Mouse (Mus musculus) liver, embryonic 14.5 days (tissue): ENCODE measurements around the gene Kynu. TPM values are rescaled to one million over a fixed set of nuclear protein-coding genes. Genes with fewer than 3 reads are reported as not detected.

ENCODE experiments used
- ATAC-seq: fragments of 200-750 bp; cut with Nextera tagmentation; 2 replicates; pipeline ENCODE4 v1.8.0; 2017; ENCODE audit warnings: moderate number of reproducible peaks, mild to moderate bottlenecking, moderate library complexity; ENCODE audit not compliant: insufficient read depth
- DNase-seq, 3 experiments: peaks; one replicate each; pipeline ENCODE4 v3.0.0-alpha.2; 2012 to 2013; ENCODE audit warnings: low read depth in 3 of 3, low spot score in 3 of 3
- H3K27ac ChIP-seq: fragments of 300-500 bp; sonication (generic); 2 replicates; pipeline ENCODE4 v1.5.1; 2014; ENCODE audit warnings: moderate library complexity, mild to moderate bottlenecking, control low read depth, inconsistent platforms
- H3K27me3 ChIP-seq: fragments of 300-500 bp; sonication (generic); 2 replicates; pipeline ENCODE4 v1.6.1; 2014; ENCODE audit warnings: mild to moderate bottlenecking, low read length, moderate library complexity; ENCODE audit not compliant: control insufficient read depth, insufficient read depth
- H3K36me3 ChIP-seq: fragments of 300-500 bp; sonication (generic); replicated peaks from 2 replicates; pipeline ENCODE4 v1.6.1; 2014; ENCODE audit warnings: low read depth; ENCODE audit not compliant: control insufficient read depth, insufficient read depth
- H3K4me1 ChIP-seq, 2 experiments: fragments of 200-500 bp in 1 of 2; fragments of 300-500 bp in 1 of 2; sonication (generic) in 1 of 2; replicated peaks; 2 replicates each; pipeline ENCODE4 v1.6.1; 2012 to 2014; ENCODE audit warnings: antibody characterized with exemption in 1 of 2, inconsistent platforms in 1 of 2, low read length in 1 of 2; ENCODE audit not compliant: control insufficient read depth in 2 of 2, insufficient read depth in 2 of 2
- H3K4me2 ChIP-seq: fragments of 300-500 bp; sonication (generic); 2 replicates; pipeline ENCODE4 v1.6.1; 2014; ENCODE audit warnings: low read depth, mild to moderate bottlenecking, control low read depth, moderate library complexity
- H3K4me3 ChIP-seq, 2 experiments: fragments of 200-500 bp in 1 of 2; fragments of 300-500 bp in 1 of 2; sonication (generic) in 1 of 2; 2 replicates each; pipeline ENCODE4 v1.5.1; 2012 to 2014; ENCODE audit warnings: low read depth in 2 of 2, low read length in 2 of 2, mild to moderate bottlenecking in 2 of 2, control low read depth in 1 of 2, inconsistent platforms in 1 of 2, moderate library complexity in 1 of 2; ENCODE audit not compliant: insufficient read depth in 1 of 2
- H3K9ac ChIP-seq: fragments of 300-500 bp; sonication (generic); replicated peaks from 2 replicates; pipeline ENCODE4 v1.6.1; 2014; ENCODE audit warnings: mild to moderate bottlenecking, control low read depth, moderate library complexity
- H3K9me3 ChIP-seq: fragments of 300-500 bp; sonication (generic); 2 replicates; pipeline ENCODE4 v1.6.1; 2016; ENCODE audit warnings: low read length, mixed read lengths; ENCODE audit not compliant: control insufficient read depth
- CTCF ChIP-seq: IDR thresholded peaks from 2 replicates; pipeline ENCODE4 v1.5.1; 2016; ENCODE audit warnings: antibody characterized with exemption, low read depth, control low read depth
- EP300 ChIP-seq: IDR thresholded peaks from 2 replicates; pipeline ENCODE4 v1.6.1; 2016; ENCODE audit warnings: antibody characterized with exemption, low read depth
- WGBS: fragments of 180-500 bp; shearing (Covaris S2); extraction: QIAGEN DNeasy Blood & Tissue Kit; methylation state at CpG from one replicate; pipeline ENCODE4 v1.1.7; 2014; ENCODE audit not compliant: insufficient replicate concordance; 5-methylcytosine and 5-hydroxymethylcytosine counted together
- polyA plus RNA-seq, 2 experiments: library from polyadenylated mRNA; depleted of rRNA in 1 of 2; stranded (reverse) in 1 of 2; unstranded in 1 of 2; fragments of >200 nt; fragmentation: Nextera tagmentation in 1 of 2; extraction: Ambion mirVana in 1 of 2; gene quantifications; 2 replicates each; pipeline versions ENCODE4 v1.2.1 to v1.2.3; 2012 to 2014

Kynu gene
- polyA plus RNA-seq, 2 experiments = 2.4 to 3.3 TPM

- Histone ChIP-seq H3K4me3 (no peak overlapping the region), H3K9ac (no peak overlapping the region), H3K27ac (no peak overlapping the region), H3K27me3 (no peaks in the 10 kb centered on the region), H3K4me2 (no peak overlapping the region), H3K9me3 (no peaks in the 10 kb centered on the region), H3K4me1 (no peaks in the 10 kb centered on the region; a peak in 1 of 4 replicates), H3K36me3 (no peaks in the 10 kb centered on the region)
- 56% methylated on average over 3 of the region's 3 CpGs for WGBS
- TF ChIP-seq EP300 (no peak), CTCF (no peak)
- ATAC-seq (no peak), DNase-seq (no peak)
Observed at GRCm38 (mm10) chr2:43728831-43729230, 173.7 kb downstream of the Kynu start.

Other genes starting within 250 kb of the Kynu start
- 1.4 and 2.5 TPM in 2 replicates for gene Arhgap15, start 193.5 kb downstream of the Kynu start, polyA plus RNA-seq (2012; rRNA removed)
- gene Arhgap15, start 193.5 kb downstream of the Kynu start, polyA plus RNA-seq (2014; fragmentation: Nextera tagmentation; extraction: Ambion mirVana) = 4.3 and 5.6 TPM in 2 replicates